Mouse (Mus musculus) heart, adult 2 months (tissue): Measurements from ENCODE around the gene Tchp. TPM values are rescaled to one million over a fixed set of nuclear protein-coding genes. Genes with fewer than 3 reads are reported as not detected.
A peak's percentile ranks its signal among the peaks of the same experiment; 100 is the strongest.

Experiments used
- DNase-seq, 2 experiments: peaks; one replicate each; pipeline ENCODE4 v3.0.0; 2021
- H3K27ac ChIP-seq: fragments of 200-600 bp; 2 replicates; pipeline ENCODE4 v1.8.1; 2022
- H3K27me3 ChIP-seq: fragments of 200-500 bp; 2 replicates; pipeline ENCODE4 v1.6.1; 2012; ENCODE audit warnings: mild to moderate bottlenecking, low read length, inconsistent platforms, mixed read lengths; ENCODE audit not compliant: control insufficient read depth, insufficient read depth
- H3K36me3 ChIP-seq: fragments of 200-500 bp; 2 replicates; pipeline ENCODE4 v1.6.1; 2012; ENCODE audit warnings: low read length, inconsistent platforms; ENCODE audit not compliant: control insufficient read depth, insufficient read depth
- H3K4me1 ChIP-seq: fragments of 200-500 bp; 2 replicates; pipeline ENCODE4 v1.6.1; 2011; ENCODE audit warnings: low read length; ENCODE audit not compliant: control insufficient read depth, insufficient read depth
- H3K4me3 ChIP-seq: fragments of 200-600 bp; 2 replicates; pipeline ENCODE4 v1.8.1; 2022
- H3K79me2 ChIP-seq: fragments of 200-500 bp; replicated peaks from 2 replicates; pipeline ENCODE4 v1.6.1; 2012; ENCODE audit warnings: mild to moderate bottlenecking, inconsistent platforms, low read length, moderate library complexity, mixed read lengths; ENCODE audit not compliant: control insufficient read depth, insufficient read depth
- H3K9ac ChIP-seq: fragments of 200-500 bp; 2 replicates; pipeline ENCODE4 v1.6.1; 2012; ENCODE audit warnings: low read depth, mild to moderate bottlenecking, control low read depth, inconsistent platforms, low read length, mixed read lengths
- CTCF ChIP-seq: fragments of 200-600 bp; IDR thresholded peaks from 2 replicates; pipeline ENCODE4 v1.8.1; 2022; ENCODE audit warnings: antibody characterized with exemption, mild to moderate bottlenecking, moderate library complexity
- EP300 ChIP-seq: fragments of 200-500 bp; IDR thresholded peaks from 2 replicates; pipeline ENCODE4 v1.6.1; 2011; ENCODE audit warnings: low read depth, low read length, control low read depth; ENCODE audit not compliant: insufficient read depth
- POLR2A ChIP-seq: fragments of 200-500 bp; IDR thresholded peaks from 2 replicates; pipeline ENCODE4 v1.6.1; 2011; ENCODE audit warnings: mild to moderate bottlenecking, low read depth, low read length, control low read depth; ENCODE audit not compliant: insufficient read depth
- WGBS: fragments of 180-500 bp; shearing (Covaris S2); methylation state at CpG from one replicate; pipeline ENCODE4 v1.1.7; 2018; 5-methylcytosine and 5-hydroxymethylcytosine counted together
- intact Hi-C: fragments of 180-260 bp; cut with DNase I; formaldehyde crosslinking; loops from one replicate; pipeline ENCODE4 v1.15.1; 2025
- polyA plus RNA-seq: library from polyadenylated mRNA; depleted of rRNA; stranded (reverse); fragments of >200 nt; gene quantifications from 2 replicates; pipeline ENCODE4 v1.2.3, GENCODE M21; 2012
- total RNA-seq, 2 experiments: library from RNA; stranded (reverse); gene quantifications; 2 replicates each; pipeline ENCODE4 v1.2.3; 2021

Gene Tchp
- total and polyA plus RNA-seq, 3 experiments, result 3.4 to 6.1 (median 4.0) TPM

DNA sequence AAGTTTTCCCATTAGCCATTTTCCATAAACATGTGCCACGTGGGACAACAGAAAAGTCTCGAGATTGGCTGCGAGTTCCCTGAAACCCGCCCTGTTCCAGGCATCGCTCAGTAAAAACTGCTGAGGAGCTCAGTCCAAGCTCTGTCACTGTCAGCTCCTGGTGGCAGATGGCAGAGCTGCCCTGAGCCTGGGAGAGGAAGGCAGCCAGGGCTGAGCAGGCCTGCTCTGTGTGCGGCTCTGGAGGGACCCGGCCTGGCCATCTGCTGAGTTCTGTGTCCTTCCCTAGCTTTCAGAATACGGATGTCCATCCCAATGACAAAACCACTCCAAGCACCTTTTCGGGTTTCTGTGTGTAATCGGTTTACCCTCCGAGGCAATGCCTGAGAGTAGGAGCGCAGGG, 45.8 kb downstream of the Tchp start:
- H3K9ac ChIP-seq, result no peak overlapping the region

GRCm38 (mm10) chr5:114759536-114760090, 52.1 kb downstream of the Tchp start:
- TF ChIP-seq POLR2A (no peak), EP300 (no peak), CTCF (no peak)

More for the DNA sequence above, 45.8 kb downstream of the Tchp start:
- Histone ChIP-seq H3K4me3 (no peak overlapping the region), H3K36me3 (no peaks in the 10 kb centered on the region), H3K4me1 (no peaks in the 10 kb centered on the region), H3K79me2 (no peaks in the 10 kb centered on the region), H3K27ac (no peak overlapping the region), H3K27me3 (no peaks in the 10 kb centered on the region)
- DNase-seq, result no peak
- intact Hi-C loops, result no loop called here
- TF ChIP-seq CTCF (no peak), EP300 (no peak), POLR2A (no peak)
- WGBS, result 91% methylated on average over 12 of the region's 12 CpGs

GRCm38 (mm10) chr5:114761980-114762379, 54.4 kb downstream of the Tchp start:
- Histone ChIP-seq H3K4me3 (no peak overlapping the region), H3K79me2 (no peaks in the 10 kb centered on the region; the same call in 1 of the 2 replicates), H3K4me1 (peaks cover 8% of the 10 kb centered on the region), H3K27me3 (no peaks in the 10 kb centered on the region), H3K9ac (peak overlapping the region; percentile 13; the same call in 1 of the 2 replicates), H3K36me3 (no peaks in the 10 kb centered on the region; the same call in 1 of the 2 replicates), H3K27ac (peak overlapping the region; percentile 28; the same call in 1 of the 2 replicates)
- peak; percentile 33 to 36 for DNase-seq
- TF ChIP-seq CTCF (no peak), POLR2A (no peak), EP300 (0 out of 2 replicates have a peak, but pooled peaks have one; percentile 32)
- intact Hi-C loops, result no loop called here
- whole genome bisulfite sequencing, result 37% methylated on average over 8 of the region's 8 CpGs

More at GRCm38 (mm10) chr5:114759536-114760090, 52.1 kb downstream of the Tchp start:
- 97% methylated on average over 5 of the region's 5 CpGs for WGBS
- H3K36me3 ChIP-seq, result no peaks in the 10 kb centered on the region; the same call in 1 of the 2 replicates
- no peak overlapping the region for H3K27ac ChIP-seq
- DNase-seq, result no peak
- no peak overlapping the region for H3K4me3 ChIP-seq
- H3K27me3 ChIP-seq, result no peaks in the 10 kb centered on the region
- intact Hi-C loops, result loop anchor here (5.0 kb wide), 1 partner anchor 47 kb away; no protein-coding TSS in a partner anchor
- no peak overlapping the region for H3K9ac ChIP-seq
- H3K79me2 ChIP-seq, result no peaks in the 10 kb centered on the region
- peaks cover 8% of the 10 kb centered on the region for H3K4me1 ChIP-seq

GRCm38 (mm10) chr5:114764812-114765735, 57.5 kb downstream of the Tchp start:
- intact Hi-C loops, result no loop called here
- H3K4me3 ChIP-seq, result no peak overlapping the region
- H3K4me1 ChIP-seq, result peaks cover 13% of the 10 kb centered on the region
- peaks cover 6% of the 10 kb centered on the region for H3K79me2 ChIP-seq
- peak in 1 of 2 experiments; percentile 19 for DNase-seq
- peak; percentile 55 for TF ChIP-seq CTCF
- TF ChIP-seq EP300, result no peak
- no peak for TF ChIP-seq POLR2A
- H3K27ac ChIP-seq, result no peak overlapping the region
- H3K9ac ChIP-seq, result no peak overlapping the region
- WGBS, result 89% methylated on average over 18 of the region's 18 CpGs
- no peaks in the 10 kb centered on the region; the same call in 1 of the 2 replicates for H3K36me3 ChIP-seq
- H3K27me3 ChIP-seq, result no peaks in the 10 kb centered on the region

GRCm38 (mm10) chr5:114766686-114767085, 59.1 kb downstream of the Tchp start:
- H3K27ac ChIP-seq, result no peak overlapping the region
- intact Hi-C loops, result no loop called here
- no peaks in the 10 kb centered on the region for H3K27me3 ChIP-seq
- TF ChIP-seq CTCF (no peak), EP300 (no peak), POLR2A (no peak)
- H3K4me1 ChIP-seq, result peaks cover 14% of the 10 kb centered on the region
- H3K36me3 ChIP-seq, result no peaks in the 10 kb centered on the region; the same call in 1 of the 2 replicates
- WGBS, result 71% methylated on average over 8 of the region's 8 CpGs
- H3K9ac ChIP-seq, result no peak overlapping the region
- no peak for DNase-seq
- H3K4me3 ChIP-seq, result no peak overlapping the region
- H3K79me2 ChIP-seq, result peaks cover 8% of the 10 kb centered on the region

DNA sequence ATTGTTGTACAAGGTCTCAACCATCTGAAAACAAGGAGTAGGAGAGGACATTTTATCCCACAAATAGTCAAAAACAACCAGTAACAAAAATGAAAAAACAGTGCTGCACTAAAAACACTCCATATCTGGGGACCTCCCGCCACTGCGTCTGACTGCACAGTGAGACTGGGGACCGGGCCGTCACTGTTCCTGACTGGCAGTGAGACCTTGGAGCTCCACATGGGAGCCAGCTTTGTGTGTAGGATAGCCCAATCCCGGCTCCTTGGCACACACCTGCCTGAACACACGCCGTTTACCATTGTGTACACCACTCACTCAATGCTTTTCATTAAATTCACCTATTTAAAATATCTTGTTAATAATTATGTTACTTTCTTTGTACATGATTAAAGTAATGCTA, 59.6 kb downstream of the Tchp start:
- TF ChIP-seq CTCF, result no peak
- TF ChIP-seq POLR2A, result no peak
- no peak for TF ChIP-seq EP300
- no peak overlapping the region for H3K4me3 ChIP-seq
- H3K36me3 ChIP-seq, result no peaks in the 10 kb centered on the region; the same call in 1 of the 2 replicates
- no peaks in the 10 kb centered on the region for H3K27me3 ChIP-seq
- peaks cover 8% of the 10 kb centered on the region for H3K79me2 ChIP-seq
- no peak overlapping the region for H3K9ac ChIP-seq
- DNase-seq, result no peak
- intact Hi-C loops, result no loop called here
- 70% methylated on average over 7 of the region's 7 CpGs for WGBS
- H3K27ac ChIP-seq, result no peak overlapping the region
- H3K4me1 ChIP-seq, result peaks cover 11% of the 10 kb centered on the region
